ENCODE assay signal across 15 mouse cellular contexts in genomic region chr5:126910084-126910483, GRCm38 (mm10).
A peak's percentile ranks its signal among the peaks of the same experiment; 100 is the strongest.
DNase-seq lines count a peak whose midpoint lies in the region; ATAC-seq and TF ChIP-seq lines count a peak whose summit lies in the region.
"Had no signal": no experiment of that assay in that cellular context is flagged by ENCODE, and none has a peak within 500 bp of the region (broad histone marks: within the 10 kb centered on the region; RNA-seq: fewer than 3 reads in every experiment).

No protein-coding gene starts in this region.

- DNase-seq in hindbrain, postnatal 0 days (ENCODE audit: low spot score): no peak
- no peak for DNase-seq in liver, adult 2 months (ENCODE audit: extremely low read depth, low read depth, low spot score)
- DNase-seq in liver, embryonic 11.5 days (ENCODE audit: low spot score): no peak
- no peak for DNase-seq in testis, postnatal 14 days (ENCODE audit: low spot score)
- no peak for DNase-seq in stomach, postnatal 0 days (ENCODE audit: low spot score)
- no peak for DNase-seq in urinary bladder, postnatal 25 days (ENCODE audit: low spot score)
- DNase-seq: kidney, adult 11 months; liver, embryonic 13.5 days; right cerebral cortex, postnatal 25 days had no signal

- H3K27me3 ChIP-seq in hindbrain, postnatal 0 days (ENCODE audit: insufficient read depth, low read length): no peaks in the 10 kb centered on the region
- no peaks in the 10 kb centered on the region for H3K27me3 ChIP-seq in hindbrain, embryonic 12.5 days
- no peaks in the 10 kb centered on the region for H3K27me3 ChIP-seq in liver, adult 2 months (ENCODE audit: control insufficient read depth, insufficient read depth, low read length)
- no peaks in the 10 kb centered on the region for H3K27me3 ChIP-seq in liver, embryonic 11.5 days (replicated peaks; ENCODE audit: control insufficient read depth, insufficient read depth, low read length)
- H3K27me3 ChIP-seq in testis, adult 2 months (ENCODE audit: control insufficient read depth, insufficient read depth, low read length): no peaks in the 10 kb centered on the region
- no peaks in the 10 kb centered on the region for H3K27me3 ChIP-seq in stomach, postnatal 0 days (ENCODE audit: control insufficient read depth, insufficient read depth, low read length)
- H3K27me3 ChIP-seq: heart, embryonic 13.5 days; hindbrain, embryonic 13.5 days; liver, embryonic 13.5 days; midbrain, embryonic 15.5 days had no signal

- H3K9me3 ChIP-seq in hindbrain, postnatal 0 days (ENCODE audit: low read length): no peaks in the 10 kb centered on the region
- H3K9me3 ChIP-seq in hindbrain, embryonic 12.5 days (replicated peaks): no peaks in the 10 kb centered on the region
- no peaks in the 10 kb centered on the region for H3K9me3 ChIP-seq in liver, embryonic 11.5 days (ENCODE audit: control insufficient read depth, low read length)
- H3K9me3 ChIP-seq in stomach, postnatal 0 days (ENCODE audit: control insufficient read depth, low read length): no peaks in the 10 kb centered on the region
- H3K9me3 ChIP-seq: heart, embryonic 13.5 days; hindbrain, embryonic 13.5 days; midbrain, embryonic 15.5 days had no signal

- no peak overlapping the region for H3K4me2 ChIP-seq in hindbrain, postnatal 0 days (ENCODE audit: low read depth, low read length)
- H3K4me2 ChIP-seq in hindbrain, embryonic 12.5 days (replicated peaks): no peak overlapping the region
- no peak overlapping the region for H3K4me2 ChIP-seq in liver, embryonic 11.5 days
- H3K4me2 ChIP-seq in stomach, postnatal 0 days (replicated peaks; ENCODE audit: low read depth): no peak overlapping the region
- H3K4me2 ChIP-seq: heart, embryonic 13.5 days; hindbrain, embryonic 13.5 days; liver, embryonic 13.5 days; midbrain, embryonic 15.5 days had no signal

- ATAC-seq in hindbrain, postnatal 0 days: no peak
- ATAC-seq in hindbrain, embryonic 12.5 days (ENCODE audit: low FRiP score): no peak
- no peak for ATAC-seq in liver, embryonic 11.5 days (replicated peaks; ENCODE audit: low FRiP score)
- no peak for ATAC-seq in stomach, postnatal 0 days (ENCODE audit: low FRiP score, low TSS enrichment)
- ATAC-seq: CD4-positive, CD25-positive, alpha-beta regulatory T cell, adult 4 months; midbrain, embryonic 15.5 days had no signal

- WGBS in hindbrain, postnatal 0 days: 91% methylated on average over 2 of the region's 2 CpGs
- WGBS in hindbrain, embryonic 12.5 days: 96% methylated on average over 2 of the region's 2 CpGs
- 85% methylated on average over 2 of the region's 2 CpGs for WGBS in liver, adult 2 months
- WGBS in liver, embryonic 11.5 days: 68% methylated on average over 2 of the region's 2 CpGs
- 90% methylated on average over 2 of the region's 2 CpGs for WGBS in stomach, postnatal 0 days

- H3K79me2 ChIP-seq in liver, adult 2 months (ENCODE audit: control insufficient read depth, insufficient read depth, low read length): no peaks in the 10 kb centered on the region

- peak; percentile 31; the same call in 1 of the 2 replicates for TF ChIP-seq CTCF in hindbrain, postnatal 0 days (IDR thresholded peaks at IDR 0.05; ENCODE audit: low read depth)
- peak; percentile 58 for TF ChIP-seq CTCF in liver, adult 2 months (IDR thresholded peaks at IDR 0.05; ENCODE audit: low read depth, low read length)
- TF ChIP-seq CTCF in testis, adult 2 months (IDR thresholded peaks at IDR 0.05; ENCODE audit: control insufficient read depth, insufficient read depth, insufficient replicate concordance, low read depth, low read length): peak; percentile 65; the same call in 1 of the 2 replicates
- TF ChIP-seq CTCF in stomach, postnatal 0 days (IDR thresholded peaks at IDR 0.05; ENCODE audit: low read depth): peak; percentile 48

- H3K36me3 ChIP-seq in hindbrain, postnatal 0 days (ENCODE audit: insufficient read depth, low read length): no peaks in the 10 kb centered on the region
- no peaks in the 10 kb centered on the region for H3K36me3 ChIP-seq in hindbrain, embryonic 12.5 days
- H3K36me3 ChIP-seq in liver, adult 2 months (ENCODE audit: control insufficient read depth, insufficient read depth, low read length): no peaks in the 10 kb centered on the region
- no peaks in the 10 kb centered on the region for H3K36me3 ChIP-seq in liver, embryonic 11.5 days (ENCODE audit: control insufficient read depth, insufficient read depth, low read length)
- no peaks in the 10 kb centered on the region for H3K36me3 ChIP-seq in testis, adult 2 months (ENCODE audit: control insufficient read depth, insufficient read depth, low read length)
- no peaks in the 10 kb centered on the region for H3K36me3 ChIP-seq in stomach, postnatal 0 days (ENCODE audit: control insufficient read depth, insufficient read depth, low read length)
- H3K36me3 ChIP-seq: heart, embryonic 13.5 days; hindbrain, embryonic 13.5 days; liver, embryonic 13.5 days; midbrain, embryonic 15.5 days had no signal

- no peaks in the 10 kb centered on the region for H3K4me1 ChIP-seq in hindbrain, postnatal 0 days (ENCODE audit: insufficient read depth, low read length)
- H3K4me1 ChIP-seq in hindbrain, embryonic 12.5 days: no peaks in the 10 kb centered on the region
- no peaks in the 10 kb centered on the region for H3K4me1 ChIP-seq in liver, adult 2 months (ENCODE audit: control insufficient read depth, insufficient read depth, low read length)
- H3K4me1 ChIP-seq in liver, embryonic 11.5 days (replicated peaks; ENCODE audit: control insufficient read depth, insufficient read depth, low read length): no peaks in the 10 kb centered on the region
- no peaks in the 10 kb centered on the region for H3K4me1 ChIP-seq in testis, adult 2 months (ENCODE audit: control insufficient read depth, insufficient read depth, low read length)
- H3K4me1 ChIP-seq in stomach, postnatal 0 days (replicated peaks; ENCODE audit: control insufficient read depth, insufficient read depth): no peaks in the 10 kb centered on the region
- H3K4me1 ChIP-seq: heart, embryonic 13.5 days; hindbrain, embryonic 13.5 days; liver, embryonic 13.5 days; midbrain, embryonic 15.5 days had no signal

- H3K4me3 ChIP-seq in hindbrain, postnatal 0 days (ENCODE audit: low read length): no peak overlapping the region
- no peak overlapping the region for H3K4me3 ChIP-seq in hindbrain, embryonic 12.5 days
- H3K4me3 ChIP-seq in liver, adult 2 months (ENCODE audit: insufficient read depth, low read depth, low read length): no peak overlapping the region
- H3K4me3 ChIP-seq in liver, embryonic 11.5 days (ENCODE audit: low read depth, low read length): no peak overlapping the region
- H3K4me3 ChIP-seq in testis, adult 2 months (ENCODE audit: control insufficient read depth, low read depth, low read length): no peak overlapping the region
- H3K4me3 ChIP-seq in stomach, postnatal 0 days (ENCODE audit: low read depth, low read length): no peak overlapping the region
- H3K4me3 ChIP-seq: heart, embryonic 13.5 days; hindbrain, embryonic 13.5 days; liver, embryonic 13.5 days; midbrain, embryonic 15.5 days had no signal

- TF ChIP-seq POLR2A in liver, adult 2 months (IDR thresholded peaks at IDR 0.05; ENCODE audit: extremely low read depth, insufficient read depth, low read length): no peak
- TF ChIP-seq POLR2A in testis, adult 2 months (IDR thresholded peaks at IDR 0.05; ENCODE audit: control insufficient read depth, low read depth, low read length): no peak

- no peak overlapping the region for H3K27ac ChIP-seq in hindbrain, postnatal 0 days
- no peak overlapping the region for H3K27ac ChIP-seq in hindbrain, embryonic 12.5 days
- H3K27ac ChIP-seq in liver, adult 2 months (replicated peaks; ENCODE audit: insufficient read depth, low read depth, low read length): no peak overlapping the region
- H3K27ac ChIP-seq in liver, embryonic 11.5 days (ENCODE audit: low read depth, low read length): no peak overlapping the region
- H3K27ac ChIP-seq in testis, adult 2 months (ENCODE audit: control insufficient read depth, insufficient read depth, low read depth, low read length): no peak overlapping the region
- no peak overlapping the region for H3K27ac ChIP-seq in stomach, postnatal 0 days (replicated peaks)
- H3K27ac ChIP-seq: heart, embryonic 13.5 days; hindbrain, embryonic 13.5 days; liver, embryonic 13.5 days; midbrain, embryonic 15.5 days had no signal

- H3K9ac ChIP-seq in hindbrain, postnatal 0 days (replicated peaks; ENCODE audit: low read length): no peak overlapping the region
- no peak overlapping the region for H3K9ac ChIP-seq in hindbrain, embryonic 12.5 days
- H3K9ac ChIP-seq in liver, adult 2 months (ENCODE audit: low read depth, low read length): no peak overlapping the region
- H3K9ac ChIP-seq in liver, embryonic 11.5 days (ENCODE audit: low read depth, low read length): no peak overlapping the region
- H3K9ac ChIP-seq in stomach, postnatal 0 days (ENCODE audit: low read length): no peak overlapping the region
- H3K9ac ChIP-seq: heart, embryonic 13.5 days; hindbrain, embryonic 13.5 days; liver, embryonic 13.5 days; midbrain, embryonic 15.5 days had no signal

- no peak for TF ChIP-seq EP300 in stomach, postnatal 0 days (optimal IDR thresholded peaks at IDR 0.05)
